20 mouse cellular contexts compared by ENCODE assay signal in the genomic region with DNA sequence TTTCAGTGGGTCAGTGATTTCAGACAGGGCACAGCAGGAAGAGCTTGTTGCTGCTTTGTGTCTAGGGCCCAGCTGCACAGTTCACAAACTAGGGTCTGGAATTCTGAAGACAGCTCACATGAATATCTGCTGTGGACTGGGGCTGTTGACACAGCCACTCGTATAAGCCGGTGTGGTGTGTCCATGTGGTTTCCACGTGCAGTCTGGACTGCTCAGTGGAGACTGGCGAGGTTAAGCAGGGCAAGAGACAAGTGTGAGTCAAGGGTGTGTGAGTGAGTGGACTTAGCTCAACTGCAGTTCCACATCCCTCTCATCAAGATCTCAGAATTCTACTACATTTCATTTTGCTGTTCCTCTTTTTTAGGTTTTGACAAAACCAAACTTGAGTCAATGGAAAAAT. TPM values are rescaled to one million over a fixed set of nuclear protein-coding genes. Genes with fewer than 3 reads are reported as not detected.
"Had no signal": no experiment of that assay in that cellular context is flagged by ENCODE, and none has a peak within 500 bp of the region (broad histone marks: within the 10 kb centered on the region; RNA-seq: fewer than 3 reads in every experiment).

No protein-coding gene starts in this region.

- H3K9me3 ChIP-seq: kidney, embryonic 15.5 days; limb, embryonic 10.5 days; liver, embryonic 12.5 days; lung, embryonic 15.5 days; megakaryocyte, embryonic 14.5 days; midbrain, embryonic 15.5 days; neural tube, embryonic 13.5 days had no signal

- H3K27me3 ChIP-seq: kidney, embryonic 15.5 days; liver, embryonic 12.5 days; lung, embryonic 15.5 days; megakaryocyte, embryonic 14.5 days; midbrain, embryonic 15.5 days; neural tube, embryonic 13.5 days had no signal

- H3K9ac ChIP-seq: kidney, embryonic 15.5 days; liver, embryonic 12.5 days; lung, embryonic 15.5 days; midbrain, embryonic 15.5 days; neural tube, embryonic 13.5 days had no signal

- H3K27ac ChIP-seq: kidney, embryonic 15.5 days; left cerebral cortex, adult 2 months; limb, embryonic 10.5 days; liver, embryonic 12.5 days; lung, embryonic 15.5 days; macrophage; midbrain, embryonic 15.5 days; neural tube, embryonic 13.5 days had no signal

- H3K4me3 ChIP-seq: kidney, embryonic 15.5 days; left cerebral cortex, adult 2 months; limb, embryonic 10.5 days; liver, embryonic 12.5 days; lung, embryonic 15.5 days; megakaryocyte, embryonic 14.5 days; midbrain, embryonic 15.5 days; neural tube, embryonic 13.5 days had no signal

- H3K4me1 ChIP-seq: kidney, embryonic 15.5 days; limb, embryonic 10.5 days; liver, embryonic 12.5 days; lung, embryonic 15.5 days; megakaryocyte, embryonic 14.5 days; midbrain, embryonic 15.5 days; neural tube, embryonic 13.5 days had no signal

- ATAC-seq: liver, embryonic 12.5 days; midbrain, embryonic 15.5 days had no signal

- H3K4me2 ChIP-seq: kidney, embryonic 15.5 days; liver, embryonic 12.5 days; lung, embryonic 15.5 days; midbrain, embryonic 11.5 days; midbrain, embryonic 15.5 days; neural tube, embryonic 13.5 days had no signal

- DNase-seq: kidney, adult 2 months; kidney, postnatal 14 days; right cerebral cortex, adult 18-20 months; right cerebral cortex, postnatal 25 days; thymus, postnatal 25 days had no signal

RNA-seq across cellular contexts. Expression of gene Hykk, which starts 25.0 kb away (rescaled TPM):
- total RNA-seq: monocyte, adult 5-6 weeks had no signal

RNA-seq across cellular contexts. Expression of gene AY074887, which starts 58.7 kb away (rescaled TPM):
- total RNA-seq: layer of hippocampus, postnatal 25 days; left cerebral cortex, adult 2 months; left cerebral cortex, postnatal 14 days; monocyte, adult 5-6 weeks had no signal
- polyA plus RNA-seq: kidney, adult 2 months; large intestine, adult 2 months; macrophage; small intestine, adult 2 months had no signal
